ENCODE assay signal across 8 mouse cellular contexts in genomic region chr2:30132801-30133612, GRCm38 (mm10). TPM values are rescaled to one million over a fixed set of nuclear protein-coding genes. Genes with fewer than 3 reads are reported as not detected.
DNase-seq lines count a peak whose midpoint lies in the region; ATAC-seq and TF ChIP-seq lines count a peak whose summit lies in the region.

No protein-coding gene starts in this region.

- H3K9ac ChIP-seq in lung, embryonic 15.5 days: peak overlapping the region; percentile 25
- peak overlapping the region; percentile 88 for H3K9ac ChIP-seq in stomach, embryonic 16.5 days (ENCODE audit: low read length)

- 14% methylated on average over 16 of the region's 16 CpGs for WGBS in lung, embryonic 15.5 days
- 15% methylated on average over 16 of the region's 16 CpGs for WGBS in stomach, embryonic 16.5 days

- peak overlapping the region; percentile 64 for H3K4me2 ChIP-seq in lung, embryonic 15.5 days
- H3K4me2 ChIP-seq in stomach, embryonic 16.5 days (ENCODE audit: low read depth, low read length): peak overlapping the region; percentile 76

- H3K9me3 ChIP-seq in E14TG2a.4 (ENCODE audit: low read length): peaks cover 27% of the 10 kb centered on the region
- H3K9me3 ChIP-seq in lung, embryonic 15.5 days: no peaks in the 10 kb centered on the region
- H3K9me3 ChIP-seq in stomach, embryonic 16.5 days (replicated peaks; ENCODE audit: control insufficient read depth, low read length): no peaks in the 10 kb centered on the region

- peak; percentile 49 for ATAC-seq in granulocyte monocyte progenitor cell, adult 5-6 weeks (replicated peaks; ENCODE audit: poor library complexity, severe bottlenecking)
- peak; percentile 9; the same call in 1 of the 2 replicates for ATAC-seq in lung, embryonic 15.5 days (ENCODE audit: borderline replicate concordance, extremely low read depth, low FRiP score, low TSS enrichment)
- no peak for ATAC-seq in stomach, embryonic 16.5 days (ENCODE audit: insufficient read depth, low FRiP score)

- peak overlapping the region; percentile 72 for H3K27ac ChIP-seq in lung, embryonic 15.5 days
- H3K27ac ChIP-seq in stomach, embryonic 16.5 days (ENCODE audit: low read length): peak overlapping the region; percentile 90

- no peaks in the 10 kb centered on the region for H3K27me3 ChIP-seq in E14TG2a.4 (ENCODE audit: insufficient read depth, low read length)
- H3K27me3 ChIP-seq in lung, embryonic 15.5 days: no peaks in the 10 kb centered on the region
- no peaks in the 10 kb centered on the region for H3K27me3 ChIP-seq in stomach, embryonic 16.5 days (ENCODE audit: control insufficient read depth, insufficient read depth, low read length)

- H3K36me3 ChIP-seq in E14TG2a.4 (ENCODE audit: insufficient read depth, low read length): peaks cover 32% of the 10 kb centered on the region
- peaks cover 16% of the 10 kb centered on the region; the same call in 1 of the 2 replicates for H3K36me3 ChIP-seq in lung, embryonic 15.5 days
- H3K36me3 ChIP-seq in stomach, embryonic 16.5 days (ENCODE audit: control insufficient read depth, insufficient read depth, low read length): no peaks in the 10 kb centered on the region

- TF ChIP-seq CTCF in E14TG2a.4 (conservative IDR thresholded peaks at IDR 0.05; ENCODE audit: low read length): no peak

- peaks cover 52% of the 10 kb centered on the region for H3K4me1 ChIP-seq in E14TG2a.4 (replicated peaks; ENCODE audit: low read depth, low read length)
- H3K4me1 ChIP-seq in lung, embryonic 15.5 days: peaks cover 20% of the 10 kb centered on the region
- peaks cover 21% of the 10 kb centered on the region for H3K4me1 ChIP-seq in stomach, embryonic 16.5 days (ENCODE audit: control insufficient read depth, insufficient read depth, low read length)

- peak overlapping the region; percentile 96 for H3K4me3 ChIP-seq in E14TG2a.4 (replicated peaks; ENCODE audit: low read length)
- H3K4me3 ChIP-seq in lung, embryonic 15.5 days: peak overlapping the region; percentile 65
- peak overlapping the region; percentile 90 for H3K4me3 ChIP-seq in stomach, embryonic 16.5 days (replicated peaks; ENCODE audit: low read length)

- peak; percentile 66 for DNase-seq in ZHBTc4 (ENCODE audit: low read depth, low spot score)
- DNase-seq in kidney, adult 18-20 months: peak; percentile 81
- no peak for DNase-seq in thymus, adult 18-20 months
- DNase-seq in ovary, adult 18-20 months (ENCODE audit: low spot score): no peak

RNA-seq across cellular contexts. Expression of gene Tbc1d13, which starts 0.5 kb away (rescaled TPM):
- 65.9 and 83.5 TPM in 2 replicates for total RNA-seq in granulocyte monocyte progenitor cell, adult 5-6 weeks (2014; fragmentation: Nextera tagmentation)
- 42.2 and 49.2 TPM in 2 replicates for total RNA-seq in granulocyte monocyte progenitor cell, adult 5-6 weeks (2017)
- polyA plus RNA-seq in lung, embryonic 15.5 days (2015; fragmentation: Nextera tagmentation; extraction: Ambion mirVana): 8.3 and 9.5 TPM in 2 replicates
- 5.2 and 5.4 TPM in 2 replicates for polyA plus RNA-seq in stomach, embryonic 16.5 days (2015; fragmentation: Nextera tagmentation; extraction: Ambion mirVana)

RNA-seq across cellular contexts. Expression of gene Zer1, which starts 8.6 kb away (rescaled TPM):
- 18.3 and 22.7 TPM in 2 replicates for total RNA-seq in granulocyte monocyte progenitor cell, adult 5-6 weeks (2014; fragmentation: Nextera tagmentation)
- 8.5 and 10.6 TPM in 2 replicates for total RNA-seq in granulocyte monocyte progenitor cell, adult 5-6 weeks (2017)
- 6.5 and 8.1 TPM in 2 replicates for polyA plus RNA-seq in lung, embryonic 15.5 days (2015; fragmentation: Nextera tagmentation; extraction: Ambion mirVana)
- 5.1 and 5.4 TPM in 2 replicates for polyA plus RNA-seq in stomach, embryonic 16.5 days (2015; fragmentation: Nextera tagmentation; extraction: Ambion mirVana)

RNA-seq across cellular contexts. Expression of gene Endog, which starts 38.3 kb away (rescaled TPM):
- 5.0 and 7.9 TPM in 2 replicates for total RNA-seq in granulocyte monocyte progenitor cell, adult 5-6 weeks (2014; fragmentation: Nextera tagmentation)
- total RNA-seq in granulocyte monocyte progenitor cell, adult 5-6 weeks (2017): 3.2 and 8.3 TPM in 2 replicates
- 16.2 and 16.7 TPM in 2 replicates for polyA plus RNA-seq in lung, embryonic 15.5 days (2015; fragmentation: Nextera tagmentation; extraction: Ambion mirVana)
- polyA plus RNA-seq in stomach, embryonic 16.5 days (2015; fragmentation: Nextera tagmentation; extraction: Ambion mirVana): 17.5 and 19.0 TPM in 2 replicates

RNA-seq across cellular contexts. Expression of gene Zdhhc12, which starts 39.6 kb away (rescaled TPM):
- 21.5 and 24.1 TPM in 2 replicates for total RNA-seq in granulocyte monocyte progenitor cell, adult 5-6 weeks (2014; fragmentation: Nextera tagmentation)
- 11.0 and 20.7 TPM in 2 replicates for total RNA-seq in granulocyte monocyte progenitor cell, adult 5-6 weeks (2017)
- 31.4 and 32.5 TPM in 2 replicates for polyA plus RNA-seq in lung, embryonic 15.5 days (2015; fragmentation: Nextera tagmentation; extraction: Ambion mirVana)
- 37.4 and 41.4 TPM in 2 replicates for polyA plus RNA-seq in stomach, embryonic 16.5 days (2015; fragmentation: Nextera tagmentation; extraction: Ambion mirVana)

RNA-seq across cellular contexts. Expression of gene Spout1, which starts 45.3 kb away (rescaled TPM):
- 40.2 and 58.2 TPM in 2 replicates for total RNA-seq in granulocyte monocyte progenitor cell, adult 5-6 weeks (2014; fragmentation: Nextera tagmentation)
- 44.3 and 49.7 TPM in 2 replicates for total RNA-seq in granulocyte monocyte progenitor cell, adult 5-6 weeks (2017)
- polyA plus RNA-seq in lung, embryonic 15.5 days (2015; fragmentation: Nextera tagmentation; extraction: Ambion mirVana): 70.9 and 71.8 TPM in 2 replicates
- polyA plus RNA-seq in stomach, embryonic 16.5 days (2015; fragmentation: Nextera tagmentation; extraction: Ambion mirVana): 62.7 and 65.6 TPM in 2 replicates

Comparison
In these comparisons a context has a peak if more than half of its experiments do, and no peak if none do; other contexts are left out.
1. DNase-seq: peak in ZHBTc4 (single experiment) and kidney, adult 18-20 months (single experiment); none in thymus, adult 18-20 months (0 of 2) and ovary, adult 18-20 months (single experiment).
2. Peak in every context shown above with its lines, with median percentiles within 50 percentile points of each other: H3K4me3 ChIP-seq.